Mouse (Mus musculus): Measurements from ENCODE around the gene Idh2. TPM values are rescaled to one million over a fixed set of nuclear protein-coding genes. Genes with fewer than 3 reads are reported as not detected.

Idh2 gene
- 10 to 100 TPM; 63.8 to 69.8 TPM for total RNA-seq (2021)
- long read RNA-seq, experiment 1, transcript Idh2-201 (11 exons, 1,745 nt) = major isoform, 35 of 50 reads
- long read RNA-seq, experiment 1, partial matches to known transcripts = 2 of 50 reads
- long read RNA-seq, experiment 1, other reads (novel, unspliced or antisense) = 13 of 50 reads
- long read RNA-seq, experiment 2, transcript Idh2-201 (11 exons, 1,745 nt) = major isoform, 45 of 60 reads
- long read RNA-seq, experiment 2, partial matches to known transcripts = 3 of 60 reads
- long read RNA-seq, experiment 2, other reads (novel, unspliced or antisense) = 12 of 60 reads

DNA sequence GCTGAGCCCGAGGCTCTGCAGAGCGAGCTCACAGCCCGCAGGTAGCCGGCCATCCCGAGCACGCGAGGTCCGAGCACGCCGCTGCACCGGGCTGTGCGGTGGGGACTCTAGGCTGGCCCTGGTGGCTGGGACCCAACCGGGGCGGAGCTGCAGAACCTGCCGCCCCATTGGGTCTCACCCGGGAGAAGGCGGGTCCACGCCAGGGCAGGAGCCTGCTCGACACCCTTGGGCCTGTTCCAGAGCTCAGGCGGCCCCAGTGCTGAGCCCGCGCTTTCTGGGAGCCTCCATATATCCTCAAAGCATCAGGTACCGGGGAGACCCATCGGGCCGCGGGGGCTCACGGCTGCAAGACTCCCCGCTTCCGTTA, at the start of gene Idh2:
Gene Idh2, minus strand, starts transcription at position 169 of the 367 bp plus-strand sequence.
- peak within 1 kb of the TSS; percentile 97 for H3K27ac ChIP-seq
- H3K4me3 ChIP-seq = peak within 1 kb of the TSS; percentile 82
- DNase-seq (ENCODE audit: low spot score in 2 of 2) = peak; percentile 86 to 88
- TF ChIP-seq CTCF (conservative IDR thresholded peaks at IDR 0.05) = 0 out of 2 replicates have a peak, but pooled peaks have one; percentile 4

DNA sequence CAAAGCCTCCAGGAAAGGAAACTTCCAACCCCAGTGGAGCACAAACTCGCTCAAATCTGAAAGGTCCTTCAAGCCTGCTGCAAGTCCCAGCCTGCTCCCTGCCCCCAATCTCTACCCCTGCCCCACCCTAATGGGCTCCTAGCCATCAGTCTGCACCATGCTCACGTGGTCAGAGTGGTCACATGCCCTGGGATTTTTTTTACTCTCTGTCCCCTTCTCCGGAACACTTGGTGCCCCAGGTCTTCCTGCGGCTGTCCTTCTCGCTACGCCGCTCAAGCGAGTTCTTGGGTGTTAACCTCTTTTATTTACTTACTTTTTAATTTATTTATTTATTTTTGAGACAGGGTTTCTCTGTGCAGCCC, 45.7 kb upstream of the Idh2 start:
- Histone ChIP-seq H3K27ac (peak overlapping the region; percentile 74; the same call in 1 of the 2 replicates), H3K4me3 (no peak overlapping the region)
- peak in 1 of 2 experiments; percentile 23 for DNase-seq (ENCODE audit: low spot score in 2 of 2)
- no peak for TF ChIP-seq CTCF (conservative IDR thresholded peaks at IDR 0.05)

DNA sequence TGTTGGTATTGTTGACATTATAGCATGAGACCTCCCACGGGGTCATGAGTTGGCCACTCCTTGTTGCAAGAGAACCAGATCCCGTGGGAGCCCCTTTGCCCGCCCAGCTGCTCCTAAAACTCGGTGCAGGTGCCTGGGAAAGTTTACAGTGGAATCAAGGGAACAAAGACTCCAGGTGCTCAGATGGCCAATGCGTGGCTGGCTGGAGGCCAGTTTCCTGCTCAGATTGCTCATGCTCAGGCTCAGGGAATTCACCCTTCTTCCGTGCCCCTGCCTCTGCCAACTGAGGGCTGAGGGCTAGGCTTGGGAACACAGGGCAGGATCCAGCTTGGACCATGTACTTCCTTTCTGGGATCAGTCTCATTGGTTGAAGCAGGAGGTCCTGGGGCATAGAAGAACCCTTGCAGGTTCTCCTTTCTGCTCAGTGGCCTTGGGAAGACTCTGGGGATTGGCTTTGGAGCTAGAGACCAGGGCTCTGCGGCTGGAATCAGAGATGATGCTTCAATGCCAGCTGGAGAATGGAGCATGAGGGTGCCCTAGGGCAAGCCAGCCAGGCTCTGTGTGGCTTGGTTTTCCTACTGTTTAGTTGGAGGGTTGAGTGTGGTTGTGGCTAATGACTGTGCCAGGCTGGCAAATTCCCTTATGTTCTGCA, 45.2 kb upstream of the Idh2 start:
- H3K27ac ChIP-seq = peak overlapping the region; percentile 74; the same call in 1 of the 2 replicates
- TF ChIP-seq CTCF (conservative IDR thresholded peaks at IDR 0.05) = no peak
- no peak overlapping the region for H3K4me3 ChIP-seq
- no peak for DNase-seq (ENCODE audit: low spot score in 2 of 2)

DNA sequence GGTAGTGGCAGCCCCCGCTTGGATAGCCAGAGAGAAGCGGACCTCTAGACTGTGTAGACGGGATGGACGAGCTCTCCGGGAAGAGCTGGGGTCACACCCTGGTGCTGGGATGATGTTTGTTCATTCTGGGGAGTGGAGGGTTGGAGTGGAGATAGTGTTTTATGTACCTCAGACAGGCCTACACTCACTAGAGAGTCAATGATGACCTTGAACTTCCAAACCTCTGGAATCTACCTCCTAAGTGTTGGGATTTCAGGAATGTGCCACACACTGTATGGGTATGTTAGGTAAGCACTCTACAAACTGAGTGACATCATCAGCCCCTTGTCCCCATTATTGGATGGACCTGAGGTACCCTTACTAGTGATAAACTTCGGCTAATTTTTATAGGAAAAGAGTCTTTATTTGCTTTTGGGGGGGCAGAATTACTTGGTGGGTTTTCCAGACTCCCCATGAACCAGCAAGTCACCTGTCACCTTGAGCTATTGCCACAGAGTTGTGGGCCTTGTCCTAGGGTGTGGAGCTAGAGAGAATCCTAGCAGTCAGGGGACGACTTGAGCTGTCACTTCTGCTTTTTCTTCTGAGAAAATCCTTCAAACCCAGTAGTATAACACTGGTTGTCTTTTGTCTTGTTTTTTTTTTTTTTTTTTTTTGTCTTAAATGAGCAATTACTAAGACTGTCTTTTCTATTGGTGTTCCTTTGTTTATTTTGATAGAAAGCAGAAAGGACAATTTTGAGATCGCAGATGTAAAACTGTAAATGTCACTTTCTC, 43.5 kb upstream of the Idh2 start:
- Histone ChIP-seq H3K4me3 (no peak overlapping the region), H3K27ac (no peak overlapping the region)
- DNase-seq (ENCODE audit: low spot score in 2 of 2) = no peak
- TF ChIP-seq CTCF (conservative IDR thresholded peaks at IDR 0.05) = no peak

DNA sequence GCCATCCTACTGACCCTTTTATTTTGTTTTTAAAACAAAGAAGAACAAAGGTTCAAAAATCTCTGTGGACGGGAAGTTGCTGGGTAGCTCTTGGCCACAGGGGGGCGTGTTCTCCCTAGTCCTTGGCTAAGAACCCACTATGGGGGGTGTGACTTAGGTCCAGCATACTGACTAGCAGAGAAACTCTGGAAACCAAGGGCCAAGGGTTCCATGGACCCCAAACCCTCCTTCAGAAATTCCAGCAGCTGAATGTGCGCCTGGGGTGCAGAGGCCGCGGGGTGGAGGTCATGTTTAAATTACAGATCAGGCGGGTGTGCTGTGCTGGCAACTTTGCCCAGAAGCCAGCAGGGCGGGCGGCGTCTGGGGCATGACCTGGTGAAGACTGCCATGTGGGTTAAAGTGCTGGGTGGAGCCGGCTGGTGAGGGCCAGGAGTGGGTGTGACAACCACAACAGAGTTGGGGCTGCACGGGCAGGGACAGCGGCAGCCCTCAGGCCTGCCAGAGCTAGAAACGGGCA, 41.6 kb upstream of the Idh2 start:
- Histone ChIP-seq H3K4me3 (no peak overlapping the region), H3K27ac (no peak overlapping the region)
- DNase-seq (ENCODE audit: low spot score in 2 of 2) = no peak
- peak; percentile 75 for TF ChIP-seq CTCF (conservative IDR thresholded peaks at IDR 0.05)

DNA sequence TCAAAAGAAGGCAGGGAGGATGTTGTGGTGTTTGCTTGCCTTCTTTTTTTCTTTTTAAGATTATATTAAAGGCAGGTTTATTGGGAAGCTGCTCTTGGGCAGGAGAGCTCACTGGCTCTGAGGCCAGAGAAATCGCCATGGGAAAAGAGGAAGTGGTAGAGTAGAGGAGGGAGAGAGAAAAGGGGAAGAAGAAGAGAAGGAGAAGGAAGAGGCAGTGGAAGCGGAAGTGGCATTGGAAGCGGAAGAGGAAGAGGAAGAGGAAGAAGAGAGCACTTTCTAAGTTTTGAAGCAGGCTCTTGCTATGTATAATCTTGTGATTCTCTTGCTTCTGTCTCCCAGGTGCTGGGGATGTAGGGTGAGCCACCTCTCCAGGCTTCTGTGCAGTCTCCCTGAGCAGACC, 39.5 kb upstream of the Idh2 start:
- no peak overlapping the region for H3K4me3 ChIP-seq
- H3K27ac ChIP-seq = no peak overlapping the region
- DNase-seq (ENCODE audit: low spot score in 2 of 2) = no peak
- TF ChIP-seq CTCF (conservative IDR thresholded peaks at IDR 0.05) = no peak

DNA sequence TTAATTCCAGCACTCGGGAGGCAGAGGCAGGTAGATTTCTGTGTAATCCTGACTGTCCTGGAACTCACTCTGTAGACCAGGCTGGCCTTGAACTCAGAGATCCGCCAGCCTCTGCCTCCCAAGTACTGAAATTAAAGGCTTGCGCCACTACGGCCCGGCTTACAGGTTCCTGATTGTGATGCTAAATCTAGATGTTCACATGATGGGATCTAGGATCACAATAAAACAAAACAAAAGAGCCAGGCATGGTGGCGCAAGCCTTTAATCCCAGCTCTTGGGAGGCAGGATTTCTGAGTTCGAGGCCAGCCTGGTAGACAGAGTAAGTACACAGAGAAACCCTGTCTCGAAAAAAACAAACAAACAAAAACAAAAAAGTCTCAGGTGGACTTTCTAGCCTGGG, 37.6 kb upstream of the Idh2 start:
- no peak for TF ChIP-seq CTCF (conservative IDR thresholded peaks at IDR 0.05)
- no peak for DNase-seq (ENCODE audit: low spot score in 2 of 2)
- Histone ChIP-seq H3K4me3 (no peak overlapping the region), H3K27ac (no peak overlapping the region)

DNA sequence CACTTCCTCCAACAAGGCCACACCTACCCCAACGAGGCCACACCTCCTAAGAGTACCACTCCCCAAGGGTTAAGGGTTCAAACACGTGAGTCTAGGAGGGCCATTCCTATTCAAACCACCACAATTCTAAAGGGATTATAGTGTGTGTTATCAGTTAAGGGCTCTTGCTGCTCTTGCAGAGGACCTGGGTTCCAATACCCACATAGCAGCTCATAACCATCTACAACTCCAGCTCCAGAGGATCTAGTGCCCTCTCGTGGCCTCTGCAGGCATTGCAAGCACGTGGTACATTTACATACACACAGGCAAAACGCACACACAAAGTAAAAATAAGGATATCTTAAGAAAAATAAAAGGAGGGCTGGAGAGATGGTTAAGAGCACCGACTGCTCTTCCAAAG, 37.0 kb upstream of the Idh2 start:
- no peak overlapping the region for H3K27ac ChIP-seq
- no peak overlapping the region for H3K4me3 ChIP-seq
- TF ChIP-seq CTCF (conservative IDR thresholded peaks at IDR 0.05) = peak; percentile 62
- DNase-seq (ENCODE audit: low spot score in 2 of 2) = no peak

DNA sequence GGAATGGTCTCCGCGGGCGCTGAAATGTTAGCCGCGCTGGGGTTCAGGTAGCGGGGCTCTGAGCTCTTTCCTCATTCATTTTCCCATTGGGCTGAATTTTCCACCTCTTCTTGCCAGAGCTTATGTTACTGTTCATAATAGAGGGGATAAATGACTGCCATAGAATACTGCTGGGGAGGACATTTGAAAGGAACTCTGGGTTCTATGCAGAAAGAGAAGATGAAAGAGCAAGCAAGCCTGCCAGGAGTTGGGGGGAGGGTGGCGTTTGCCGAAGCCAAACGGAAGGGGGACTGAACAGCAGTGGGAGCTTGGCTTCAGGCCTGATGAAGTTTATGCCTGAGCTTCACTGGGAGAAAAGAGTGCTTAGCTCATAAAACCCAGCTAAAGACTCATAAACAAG, 34.2 kb upstream of the Idh2 start:
- H3K4me3 ChIP-seq = peak overlapping the region; percentile 31
- H3K27ac ChIP-seq = peak overlapping the region; percentile 89
- DNase-seq (ENCODE audit: low spot score in 2 of 2) = peak; percentile 67 to 77
- TF ChIP-seq CTCF (conservative IDR thresholded peaks at IDR 0.05) = peak; percentile 26; the same call in 1 of the 2 replicates

DNA sequence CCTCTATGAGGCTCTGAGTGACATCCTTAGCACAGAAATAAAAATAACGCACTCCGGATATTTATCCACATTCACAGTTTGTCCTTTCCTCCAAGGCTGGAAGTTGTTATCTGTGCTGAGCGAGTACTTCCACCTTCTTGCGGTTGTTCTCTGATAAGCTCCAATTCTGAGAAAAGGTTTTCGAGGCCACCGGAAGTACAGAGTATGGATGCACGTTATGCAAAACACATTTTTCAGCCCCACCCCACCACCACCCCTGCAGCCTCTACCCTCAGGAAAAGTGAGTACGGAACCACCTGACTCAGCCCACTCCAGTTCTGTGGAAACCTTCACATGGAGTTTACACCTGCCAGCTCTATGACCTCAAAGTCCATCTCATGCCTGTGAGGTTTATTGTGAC, 30.9 kb upstream of the Idh2 start:
- Histone ChIP-seq H3K4me3 (no peak overlapping the region), H3K27ac (no peak overlapping the region)
- TF ChIP-seq CTCF (conservative IDR thresholded peaks at IDR 0.05) = no peak
- DNase-seq (ENCODE audit: low spot score in 2 of 2) = no peak

DNA sequence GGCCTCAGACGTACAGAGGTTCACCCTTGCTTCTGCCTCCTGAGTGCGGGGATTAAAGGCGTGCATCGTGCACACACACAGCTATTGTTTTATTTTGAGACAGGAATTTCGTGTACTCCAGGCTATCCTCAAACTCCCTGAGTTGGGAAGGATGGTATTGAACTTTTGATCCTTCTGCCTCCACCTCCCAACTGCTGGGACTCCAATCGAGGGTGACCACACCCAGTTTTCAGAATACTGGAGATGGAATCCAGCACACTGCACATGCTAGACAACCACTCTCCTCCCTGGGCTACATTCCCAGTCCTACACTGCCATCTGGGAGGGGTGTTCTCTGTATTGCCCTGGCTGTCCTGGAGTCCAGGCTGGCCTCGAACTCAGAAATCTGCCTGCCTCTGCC, 29.5 kb upstream of the Idh2 start:
- Histone ChIP-seq H3K27ac (no peak overlapping the region), H3K4me3 (no peak overlapping the region)
- DNase-seq (ENCODE audit: low spot score in 2 of 2) = no peak
- no peak for TF ChIP-seq CTCF (conservative IDR thresholded peaks at IDR 0.05)

DNA sequence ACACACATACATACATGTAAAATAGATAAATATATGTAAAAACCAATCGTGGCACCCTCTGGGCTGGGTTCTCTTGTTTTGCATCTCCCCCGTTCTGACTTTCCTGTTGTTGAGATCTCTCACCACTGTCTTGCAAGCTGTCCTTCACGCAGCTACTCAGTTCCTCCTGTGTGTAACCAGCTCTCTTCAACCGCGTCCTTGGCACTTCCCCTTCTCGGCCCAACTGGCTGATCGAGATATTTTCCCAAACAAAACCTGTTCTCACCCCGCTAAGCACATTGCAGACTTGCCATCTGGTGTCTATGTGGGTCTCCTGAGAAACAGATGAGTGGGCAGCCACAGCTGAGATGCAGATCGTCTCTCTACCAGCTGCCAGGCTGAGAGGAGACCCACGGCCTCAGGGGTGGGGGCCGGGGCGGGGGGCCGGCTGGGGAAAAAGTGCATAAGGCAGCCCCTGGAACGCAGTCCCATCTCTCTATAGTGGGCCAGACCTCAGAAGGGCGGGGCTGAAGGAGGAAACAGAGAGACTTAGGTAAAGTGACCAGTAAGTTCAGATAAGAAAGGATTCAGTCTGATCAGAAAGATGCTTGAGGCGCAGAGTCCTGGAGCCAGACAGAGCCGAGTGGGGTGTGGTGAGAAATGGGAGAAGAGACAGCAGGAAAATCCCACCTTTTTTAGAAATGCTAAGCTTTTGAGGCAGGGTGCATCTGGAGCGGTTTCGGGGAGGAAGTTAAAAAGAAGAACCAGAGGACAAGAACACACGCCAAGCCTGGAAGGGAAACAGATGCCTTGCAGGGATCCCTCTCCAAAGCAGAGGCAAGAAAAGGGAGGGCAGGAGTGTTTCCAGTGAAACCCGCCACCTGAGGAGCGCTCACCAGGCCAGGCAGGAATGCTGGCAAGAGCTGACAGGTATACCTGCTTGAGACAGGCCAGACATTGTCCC, 28.4 kb upstream of the Idh2 start:
- no peak for TF ChIP-seq CTCF (conservative IDR thresholded peaks at IDR 0.05)
- DNase-seq (ENCODE audit: low spot score in 2 of 2) = peak; percentile 73 to 87
- 0 out of 2 replicates have a peak overlapping the region, but pooled peaks have one; percentile 8 for H3K4me3 ChIP-seq
- peak overlapping the region; percentile 72 for H3K27ac ChIP-seq

All from layer of hippocampus, adult 2 months (tissue).